Mouse (Mus musculus) sigmoid colon, adult 10 weeks (tissue): ENCODE data around the gene Xpo4. TPM values are rescaled to one million over a fixed set of nuclear protein-coding genes. Genes with fewer than 3 reads are reported as not detected.

Experiments used
- polyA plus RNA-seq: library from polyadenylated mRNA; stranded (reverse); fragments of 350-450 nt; fragmentation: Illumina TruSeq; extraction: RNeasy Lipid Tissue Mini Kit (QIAGEN cat#74804); gene quantifications from one replicate; pipeline ENCODE4 v1.2.3, GENCODE M21; 2014; ENCODE audit warnings: low read depth, low replicate concordance

Xpo4 gene
- polyA plus RNA-seq = 22.1 TPM

DNA sequence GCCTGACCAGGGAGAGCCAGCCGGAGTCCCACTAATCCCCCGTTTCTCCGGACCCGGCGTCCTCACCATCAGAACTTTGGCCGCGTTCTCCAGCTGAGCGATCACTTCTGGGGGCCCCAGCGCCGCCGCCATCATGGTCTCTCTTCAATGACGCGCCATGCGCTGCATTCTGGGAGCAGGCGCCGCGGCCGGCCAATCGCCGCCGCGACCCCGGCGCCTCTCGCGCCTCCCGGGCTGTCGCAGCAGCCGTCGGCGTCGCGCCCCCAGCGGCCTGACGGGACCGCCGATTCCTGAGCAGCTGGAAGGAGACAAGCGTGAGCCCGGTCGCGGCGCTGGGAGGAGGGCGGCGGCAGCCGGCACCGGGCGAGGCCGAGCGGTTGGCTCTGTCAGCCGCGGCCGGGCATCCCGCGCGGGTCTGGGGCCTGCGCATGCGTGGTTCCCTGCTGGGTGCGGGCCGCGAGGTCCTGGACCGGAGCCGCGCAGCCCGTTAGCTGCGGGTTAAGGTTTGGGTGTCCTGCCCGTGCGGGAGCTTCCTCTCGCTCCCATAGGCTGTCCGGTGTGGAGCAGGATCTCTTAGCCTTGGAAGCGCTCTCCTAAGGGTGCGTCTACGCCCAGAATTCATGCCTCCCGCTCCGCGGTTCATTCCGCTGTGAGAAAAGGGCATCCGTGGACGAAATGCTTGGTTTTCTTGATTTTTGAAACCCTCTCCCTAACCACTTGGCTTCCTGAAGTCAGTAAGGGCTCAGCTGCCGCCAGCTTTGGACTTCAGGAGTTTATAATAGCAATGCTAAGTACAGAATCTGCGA lies at the start of gene Xpo4:
Xpo4 (minus strand) TSS at position 609 of the 806 bp plus-strand sequence.

DNA sequence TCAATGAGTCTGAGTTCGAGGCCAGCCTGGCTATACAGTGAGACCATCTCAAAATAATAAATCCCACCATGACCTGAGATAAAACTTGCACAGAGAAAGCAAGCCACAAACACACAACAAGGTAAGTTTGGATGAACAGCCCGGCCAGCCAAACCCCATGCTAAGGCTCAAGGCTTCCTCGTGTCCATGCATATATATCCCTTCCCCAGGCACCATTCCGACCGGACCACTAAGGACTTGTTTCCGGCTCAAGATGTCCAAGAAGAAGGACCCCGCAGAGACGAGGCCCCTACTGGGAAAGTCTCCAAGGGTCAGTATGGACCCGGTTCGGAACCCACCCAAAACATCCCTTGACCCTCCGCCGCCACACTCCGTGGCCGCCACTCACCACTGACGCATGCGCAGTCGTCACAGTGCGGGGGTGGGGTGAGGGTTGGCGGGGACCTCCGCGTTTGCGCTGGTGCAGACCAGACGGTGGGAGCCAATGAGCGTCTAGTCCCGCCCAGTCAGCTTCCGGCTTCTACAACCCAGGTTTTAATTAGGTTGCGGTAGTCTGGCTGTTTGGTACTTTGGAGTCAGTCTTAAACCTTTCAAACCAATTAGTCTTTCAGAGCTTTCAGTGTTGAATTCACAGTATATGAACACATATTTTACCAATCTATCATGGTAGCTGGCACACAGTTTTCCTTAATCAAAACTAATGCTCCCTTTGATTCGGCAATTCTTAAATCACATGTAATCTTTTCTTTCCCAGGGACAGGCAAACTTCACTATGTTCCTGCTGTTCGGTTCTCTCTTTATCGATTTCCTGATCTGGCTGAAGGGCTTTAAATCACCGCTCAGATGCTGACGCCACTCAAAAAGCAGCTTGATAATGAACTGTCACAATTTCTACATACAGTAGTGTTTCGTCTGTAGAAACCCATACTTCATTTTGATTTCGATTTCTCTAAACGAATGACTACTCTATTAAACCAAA lies 93.8 kb downstream of the Xpo4 start, which contains the start of gene Eef1akmt1:
Eef1akmt1 (minus strand) TSS at position 458 of the 979 bp plus-strand sequence.

Other genes starting within 250 kb of the Xpo4 start
- gene Ift88, start 241.4 kb downstream of the Xpo4 start, polyA plus RNA-seq = 25.3 TPM
- 7.0 TPM for gene Il17d, start 140.7 kb downstream of the Xpo4 start, polyA plus RNA-seq
- gene Eef1akmt1, start 93.8 kb downstream of the Xpo4 start, polyA plus RNA-seq = 11.1 TPM
- not detected for gene Gm49361, start 80.7 kb upstream of the Xpo4 start, polyA plus RNA-seq
- gene Lats2, start 93.0 kb upstream of the Xpo4 start, polyA plus RNA-seq = 27.9 TPM
- 199 TPM for gene Sap18, start 132.8 kb upstream of the Xpo4 start, polyA plus RNA-seq
- 7.5 TPM for gene Ska3, start 160.8 kb upstream of the Xpo4 start, polyA plus RNA-seq
- gene Mrpl57, start 160.8 kb upstream of the Xpo4 start, polyA plus RNA-seq = 45.4 TPM
- gene Zdhhc20, start 224.8 kb upstream of the Xpo4 start, polyA plus RNA-seq = 252 TPM